Mouse (Mus musculus) intestine, embryonic 16.5 days (tissue): ENCODE results near the gene Tesmin. TPM values are rescaled to one million over a fixed set of nuclear protein-coding genes. Genes with fewer than 3 reads are reported as not detected.

Experiments used
- ATAC-seq: fragments of 200-750 bp; cut with Nextera tagmentation; 2 replicates; pipeline ENCODE4 v1.8.0; 2017; ENCODE audit warnings: moderate TSS enrichment, moderate library complexity
- H3K27ac ChIP-seq: fragments of 300-500 bp; sonication (generic); 2 replicates; pipeline ENCODE4 v1.5.1; 2014; ENCODE audit warnings: mild to moderate bottlenecking, low read length
- H3K27me3 ChIP-seq: fragments of 300-500 bp; sonication (generic); replicated peaks from 2 replicates; pipeline ENCODE4 v1.6.1; 2014; ENCODE audit warnings: low read length, control low read depth, mixed read lengths; ENCODE audit not compliant: control insufficient read depth, insufficient read depth
- H3K36me3 ChIP-seq: fragments of 300-500 bp; sonication (generic); 2 replicates; pipeline ENCODE4 v1.6.1; 2014; ENCODE audit warnings: low read length, control low read depth; ENCODE audit not compliant: control insufficient read depth, insufficient read depth
- H3K4me1 ChIP-seq: fragments of 300-500 bp; sonication (generic); 2 replicates; pipeline ENCODE4 v1.6.1; 2014; ENCODE audit warnings: low read length, control low read depth, mixed read lengths; ENCODE audit not compliant: control insufficient read depth, insufficient read depth
- H3K4me2 ChIP-seq: fragments of 300-500 bp; sonication (generic); 2 replicates; pipeline ENCODE4 v1.6.1; 2014; ENCODE audit warnings: low read depth, low read length, control low read depth
- H3K4me3 ChIP-seq: fragments of 300-500 bp; sonication (generic); 2 replicates; pipeline ENCODE4 v1.5.1; 2014; ENCODE audit warnings: mild to moderate bottlenecking, low read length
- H3K9ac ChIP-seq: fragments of 300-500 bp; sonication (generic); 2 replicates; pipeline ENCODE4 v1.6.1; 2014; ENCODE audit warnings: low read depth, low read length
- H3K9me3 ChIP-seq: fragments of 300-500 bp; sonication (generic); 2 replicates; pipeline ENCODE4 v1.6.1; 2016; ENCODE audit warnings: low read length, control low read depth; ENCODE audit not compliant: control insufficient read depth
- WGBS: fragments of 180-500 bp; shearing (Covaris S2); extraction: QIAGEN DNeasy Blood & Tissue Kit; methylation state at CpG from one replicate; pipeline ENCODE4 v1.1.7; 2014; 5-methylcytosine and 5-hydroxymethylcytosine counted together
- polyA plus RNA-seq: library from polyadenylated mRNA; unstranded; fragments of >200 nt; fragmentation: Nextera tagmentation; extraction: Ambion mirVana; gene quantifications from 2 replicates; pipeline ENCODE4 v1.2.1, GENCODE M21; 2015

Tesmin gene
- polyA plus RNA-seq, 1 experiment from 2014 or later = 0.43 TPM

DNA sequence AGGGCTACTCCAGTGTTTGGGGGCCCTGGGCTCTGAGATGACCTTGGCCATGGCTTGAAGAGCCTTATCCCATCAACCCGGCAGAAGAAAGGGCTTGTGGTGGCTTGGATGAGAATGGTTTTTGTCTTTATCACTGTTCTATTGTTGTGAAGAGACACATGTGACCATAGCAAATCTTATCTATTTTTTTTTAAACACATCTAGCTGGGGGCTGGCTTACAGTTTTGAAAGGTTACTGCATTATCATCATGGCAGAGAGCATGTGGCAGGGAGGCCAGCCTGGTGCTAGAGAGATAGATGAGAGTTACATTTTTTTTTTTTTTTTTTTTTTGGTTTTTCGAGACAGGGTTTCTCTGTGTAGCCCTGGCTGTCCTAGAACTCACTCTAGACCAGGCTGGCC lies 43.3 kb downstream of the Tesmin start:
- no peak for ATAC-seq
- WGBS = 80% methylated on average over 1 of the region's 2 CpGs
- no peak overlapping the region for H3K4me3 ChIP-seq

DNA sequence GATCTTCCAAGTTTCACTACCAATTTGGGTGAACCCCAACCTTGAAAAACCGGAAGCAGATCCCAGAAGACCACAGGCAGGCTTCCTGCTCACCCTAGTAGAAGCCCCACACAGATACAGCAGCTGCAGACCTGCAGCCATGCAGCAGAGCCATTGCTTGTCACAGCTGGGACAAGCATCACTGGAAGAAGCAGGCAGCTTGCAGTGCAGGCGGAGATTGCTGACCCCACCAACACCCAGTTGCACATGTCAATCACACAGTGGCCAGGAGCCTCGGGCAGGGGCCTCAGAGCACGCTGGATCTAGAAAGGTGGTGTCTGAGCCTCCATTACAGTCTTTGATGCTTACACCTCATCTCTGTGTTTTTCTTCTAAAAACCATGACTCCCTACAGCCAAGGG lies 45.5 kb downstream of the Tesmin start:
- no peaks in the 10 kb centered on the region for H3K9me3 ChIP-seq
- ATAC-seq = no peak
- no peak overlapping the region for H3K4me3 ChIP-seq
- no peaks in the 10 kb centered on the region for H3K36me3 ChIP-seq
- no peaks in the 10 kb centered on the region for H3K4me1 ChIP-seq
- no peak overlapping the region for H3K9ac ChIP-seq
- WGBS = 48% methylated on average over 4 of the region's 4 CpGs
- no peak overlapping the region for H3K27ac ChIP-seq
- no peak overlapping the region for H3K4me2 ChIP-seq
- no peaks in the 10 kb centered on the region for H3K27me3 ChIP-seq

More for the DNA sequence above, 43.3 kb downstream of the Tesmin start:
- H3K4me2 ChIP-seq = no peak overlapping the region
- no peaks in the 10 kb centered on the region for H3K4me1 ChIP-seq
- no peak overlapping the region for H3K9ac ChIP-seq
- no peaks in the 10 kb centered on the region for H3K36me3 ChIP-seq
- H3K27me3 ChIP-seq = no peaks in the 10 kb centered on the region
- no peak overlapping the region for H3K27ac ChIP-seq
- no peaks in the 10 kb centered on the region for H3K9me3 ChIP-seq

DNA sequence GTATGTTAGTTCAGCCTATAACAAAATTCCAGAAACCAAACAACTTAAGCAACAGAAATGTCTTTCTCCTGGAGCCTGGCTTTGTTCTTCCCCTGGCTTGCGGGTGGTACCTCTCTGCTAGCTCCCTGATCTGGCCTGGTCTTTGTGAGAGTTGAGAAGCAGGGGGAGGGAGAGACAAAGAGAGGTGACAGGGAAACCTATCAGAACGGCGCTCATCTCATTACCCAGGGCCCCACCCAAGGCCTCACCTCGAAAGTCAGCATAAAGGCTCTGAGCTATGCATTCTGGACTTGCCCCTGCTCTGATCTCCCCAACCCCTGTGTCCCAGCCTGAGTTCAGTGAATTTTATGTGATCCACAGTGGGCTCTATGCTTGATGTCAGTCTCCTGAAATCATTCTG lies 46.0 kb downstream of the Tesmin start:
- no peak overlapping the region for H3K27ac ChIP-seq
- H3K27me3 ChIP-seq = no peaks in the 10 kb centered on the region
- H3K9me3 ChIP-seq = no peaks in the 10 kb centered on the region
- H3K4me2 ChIP-seq = no peak overlapping the region
- no peaks in the 10 kb centered on the region for H3K36me3 ChIP-seq
- no peak overlapping the region for H3K9ac ChIP-seq
- ATAC-seq = no peak
- 45% methylated on average over 4 of the region's 4 CpGs for WGBS
- no peaks in the 10 kb centered on the region for H3K4me1 ChIP-seq
- H3K4me3 ChIP-seq = no peak overlapping the region

DNA sequence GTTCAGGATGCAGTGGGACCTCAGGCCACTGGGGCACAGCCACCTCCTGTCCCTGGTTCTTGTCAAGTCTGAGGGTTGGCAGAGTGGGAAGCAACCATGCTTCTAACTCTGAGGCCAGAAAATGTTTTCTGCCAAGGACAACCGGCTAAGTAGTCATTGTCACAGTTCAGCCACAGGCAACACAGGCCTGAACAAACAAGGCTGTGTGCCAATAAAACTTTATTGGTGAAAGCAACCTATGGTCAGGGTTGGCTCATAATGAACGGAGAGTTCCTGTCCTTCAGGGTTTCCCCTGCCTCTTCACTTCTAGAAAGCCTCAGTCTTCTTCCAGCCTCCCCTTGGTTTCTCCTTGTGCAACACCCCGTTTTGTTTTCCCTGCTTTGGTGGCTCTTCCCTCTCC lies 47.2 kb downstream of the Tesmin start:
- no peak overlapping the region for H3K4me2 ChIP-seq
- no peaks in the 10 kb centered on the region for H3K36me3 ChIP-seq
- H3K27ac ChIP-seq = no peak overlapping the region
- no peaks in the 10 kb centered on the region for H3K27me3 ChIP-seq
- WGBS = 59% methylated on average over 3 of the region's 3 CpGs
- ATAC-seq = no peak
- H3K9me3 ChIP-seq = no peaks in the 10 kb centered on the region
- no peak overlapping the region for H3K9ac ChIP-seq
- H3K4me3 ChIP-seq = no peak overlapping the region
- no peaks in the 10 kb centered on the region for H3K4me1 ChIP-seq

- Histone ChIP-seq H3K4me2 (no peak overlapping the region), H3K4me3 (no peak overlapping the region), H3K9ac (no peak overlapping the region), H3K36me3 (no peaks in the 10 kb centered on the region), H3K9me3 (no peaks in the 10 kb centered on the region), H3K27me3 (no peaks in the 10 kb centered on the region), H3K27ac (no peak overlapping the region), H3K4me1 (no peaks in the 10 kb centered on the region)
- peak; percentile 21; the same call in 1 of the 2 replicates for ATAC-seq
- WGBS = 57% methylated on average over 9 of the region's 9 CpGs
These were observed 48.2 kb downstream of the Tesmin start for GRCm38 (mm10) chr19:3436840-3437239.

DNA sequence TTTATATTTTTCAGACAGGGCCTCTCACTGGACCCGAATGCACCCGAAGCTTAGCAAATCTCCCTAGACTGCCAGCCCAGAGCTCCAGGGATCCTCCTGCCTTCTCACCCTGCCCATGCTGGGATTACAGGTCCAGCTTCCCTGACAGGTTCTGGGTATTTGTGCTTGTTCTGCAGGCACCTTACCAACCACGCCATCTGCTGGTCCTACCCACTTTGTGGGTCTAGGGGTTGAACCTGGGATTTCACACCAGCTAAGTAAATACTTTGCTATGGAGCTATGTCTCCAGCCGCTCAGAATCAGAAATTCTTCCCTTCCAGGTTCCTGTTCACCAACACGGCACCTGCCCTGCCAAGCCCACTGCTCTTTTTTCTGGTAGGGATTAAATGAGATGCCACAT lies 49.3 kb downstream of the Tesmin start:
- Histone ChIP-seq H3K27me3 (no peaks in the 10 kb centered on the region), H3K9ac (no peak overlapping the region), H3K4me2 (no peak overlapping the region), H3K4me1 (no peaks in the 10 kb centered on the region), H3K27ac (no peak overlapping the region), H3K4me3 (no peak overlapping the region), H3K36me3 (no peaks in the 10 kb centered on the region), H3K9me3 (no peaks in the 10 kb centered on the region)
- 61% methylated on average over 5 of the region's 5 CpGs for WGBS
- ATAC-seq = no peak

DNA sequence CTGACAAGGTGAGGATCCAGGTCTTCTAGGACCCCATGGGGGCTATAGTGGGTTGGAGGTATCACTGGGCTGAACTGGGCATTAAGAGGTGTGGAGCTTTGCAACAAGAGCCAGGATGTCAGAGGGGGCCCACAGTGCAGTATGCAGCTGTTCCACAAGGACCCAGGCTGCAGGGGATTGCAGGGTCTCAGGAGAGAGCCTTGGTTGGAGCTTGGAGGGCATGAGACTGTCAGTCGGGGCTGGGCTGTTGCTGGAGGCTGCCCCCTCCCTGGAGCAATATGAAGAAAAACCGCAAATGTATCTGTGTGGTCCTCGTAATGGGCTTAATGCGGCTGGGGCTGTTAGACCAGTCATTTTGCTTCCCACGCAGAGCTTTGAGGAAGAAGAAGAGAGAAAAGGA lies 52.0 kb downstream of the Tesmin start:
- WGBS = 64% methylated on average over 5 of the region's 5 CpGs
- no peak overlapping the region for H3K4me3 ChIP-seq

DNA sequence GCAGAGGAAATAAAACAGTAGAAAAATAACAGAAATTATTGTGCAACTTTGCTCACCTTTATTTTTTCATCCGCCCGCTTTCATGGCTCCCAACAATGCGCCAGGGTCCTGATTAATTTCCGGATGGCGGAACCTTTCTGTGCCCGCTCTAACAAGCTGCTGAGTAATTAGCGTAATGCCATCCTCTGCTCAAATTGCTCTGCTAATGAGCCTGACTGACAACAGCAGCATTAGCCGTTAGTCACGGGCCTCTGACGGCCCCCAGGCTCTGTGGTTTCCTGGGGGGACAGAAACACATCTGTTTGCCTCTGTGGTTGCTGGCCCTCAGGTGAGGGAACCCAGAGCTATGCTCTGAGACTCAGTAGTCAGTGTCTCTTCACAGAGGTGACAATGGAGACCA lies 52.4 kb downstream of the Tesmin start:
- no peak for ATAC-seq
- no peak overlapping the region for H3K9ac ChIP-seq
- 66% methylated on average over 10 of the region's 10 CpGs for WGBS

More for the DNA sequence above, 52.0 kb downstream of the Tesmin start:
- Histone ChIP-seq H3K27ac (no peak overlapping the region), H3K36me3 (no peaks in the 10 kb centered on the region), H3K4me2 (no peak overlapping the region), H3K9me3 (no peaks in the 10 kb centered on the region), H3K27me3 (no peaks in the 10 kb centered on the region), H3K9ac (no peak overlapping the region), H3K4me1 (no peaks in the 10 kb centered on the region)
- no peak for ATAC-seq

DNA sequence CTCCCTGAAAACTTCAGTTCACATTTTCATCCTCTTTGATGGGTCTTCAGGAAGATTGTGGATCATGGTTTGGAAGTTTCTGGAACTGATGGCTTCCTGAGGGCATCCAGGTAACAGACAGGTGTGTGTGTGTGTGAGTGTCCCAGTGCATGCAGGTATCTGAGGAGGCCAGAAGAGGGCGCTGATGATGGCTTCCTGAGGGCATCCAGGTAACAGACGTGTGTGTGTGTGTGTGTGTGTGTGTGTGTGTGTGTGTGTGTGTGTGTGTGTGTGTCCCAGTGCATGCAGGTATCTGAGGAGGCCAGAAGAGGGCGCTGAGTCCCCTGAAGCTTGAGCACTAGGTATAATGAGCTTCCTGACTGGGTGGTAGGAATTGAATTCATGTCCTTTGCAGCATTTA lies 58.7 kb downstream of the Tesmin start:
- WGBS = 71% methylated on average over 3 of the region's 3 CpGs
- peaks cover 3% of the 10 kb centered on the region; the same call in 1 of the 2 replicates for H3K4me1 ChIP-seq
- no peaks in the 10 kb centered on the region for H3K36me3 ChIP-seq
- H3K27me3 ChIP-seq = no peaks in the 10 kb centered on the region
- H3K4me2 ChIP-seq = no peak overlapping the region
- H3K9ac ChIP-seq = no peak overlapping the region
- ATAC-seq = no peak
- no peak overlapping the region for H3K27ac ChIP-seq
- no peaks in the 10 kb centered on the region for H3K9me3 ChIP-seq
- no peak overlapping the region for H3K4me3 ChIP-seq

More for the DNA sequence above, 52.4 kb downstream of the Tesmin start:
- no peak overlapping the region for H3K4me2 ChIP-seq
- H3K9me3 ChIP-seq = no peaks in the 10 kb centered on the region
- no peaks in the 10 kb centered on the region for H3K36me3 ChIP-seq
- H3K4me1 ChIP-seq = no peaks in the 10 kb centered on the region
- no peak overlapping the region for H3K4me3 ChIP-seq
- no peak overlapping the region for H3K27ac ChIP-seq
- no peaks in the 10 kb centered on the region for H3K27me3 ChIP-seq

DNA sequence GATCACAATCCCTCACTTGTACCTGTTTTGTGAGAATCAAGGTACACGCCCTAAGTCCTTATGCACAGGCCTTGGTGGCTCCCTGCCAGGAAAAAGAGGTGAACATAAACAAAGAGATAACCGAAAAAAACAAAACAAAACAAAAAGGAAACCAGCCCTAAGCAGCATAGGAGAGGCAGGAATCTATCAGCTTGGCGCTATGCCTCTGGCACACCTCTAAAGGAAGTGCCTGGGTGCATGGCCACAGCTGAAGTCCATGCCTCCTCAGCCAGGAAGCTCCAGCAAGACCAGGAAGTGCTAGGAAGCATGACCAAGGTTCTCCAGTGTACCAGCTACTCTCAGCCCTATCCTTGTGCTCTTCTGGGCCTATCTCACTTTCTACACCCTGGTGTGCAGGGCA lies 60.6 kb downstream of the Tesmin start:
- Histone ChIP-seq H3K4me1 (peaks cover 3% of the 10 kb centered on the region; the same call in 1 of the 2 replicates), H3K4me2 (no peak overlapping the region), H3K9me3 (no peaks in the 10 kb centered on the region), H3K4me3 (no peak overlapping the region), H3K27ac (no peak overlapping the region), H3K9ac (no peak overlapping the region), H3K27me3 (no peaks in the 10 kb centered on the region), H3K36me3 (no peaks in the 10 kb centered on the region)
- WGBS = 66% methylated on average over 3 of the region's 3 CpGs
- peak; percentile 49 for ATAC-seq
